Mouse (Mus musculus): ENCODE measurements around the gene Gm20388. TPM values are rescaled to one million over a fixed set of nuclear protein-coding genes. Genes with fewer than 3 reads are reported as not detected.

Gene Gm20388
- polyA plus RNA-seq, 1 experiment from 2014 or later: not detected

DNA sequence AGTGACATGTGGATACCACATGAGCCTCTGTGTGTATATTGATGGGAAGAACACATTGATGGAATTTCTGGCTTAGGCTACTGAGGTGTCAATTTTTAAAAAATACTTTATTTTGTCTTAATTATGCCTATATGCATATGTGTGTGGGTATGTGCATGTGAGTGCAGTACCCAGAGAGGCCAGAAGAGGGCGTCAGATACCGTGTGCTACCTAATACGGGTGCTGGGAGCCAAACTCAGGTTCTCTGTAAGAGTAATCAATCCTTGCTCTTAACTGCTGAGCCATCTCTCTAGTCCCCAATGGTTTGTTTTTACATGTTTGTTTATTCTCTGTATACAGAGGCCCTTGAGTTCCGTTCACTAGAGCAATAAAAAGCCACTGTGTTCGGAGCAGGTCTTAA, 337.0 kb downstream of the Gm20388 start:
- no peaks in the 10 kb centered on the region for H3K9me3 ChIP-seq (ENCODE audit: control insufficient read depth, low read length)
- no peak overlapping the region for H3K4me3 ChIP-seq (replicated peaks; ENCODE audit: low read length)
- WGBS: 90% methylated on average over 5 of the region's 5 CpGs
- no peaks in the 10 kb centered on the region for H3K27me3 ChIP-seq (ENCODE audit: control insufficient read depth, insufficient read depth, low read length)
- H3K9ac ChIP-seq: no peak overlapping the region
- no peak overlapping the region for H3K27ac ChIP-seq
- no peak for ATAC-seq (ENCODE audit: low FRiP score)
- DNase-seq (ENCODE audit: low spot score): no peak
- H3K36me3 ChIP-seq (replicated peaks; ENCODE audit: control insufficient read depth, insufficient read depth): no peaks in the 10 kb centered on the region
- H3K4me1 ChIP-seq (replicated peaks; ENCODE audit: control insufficient read depth, insufficient read depth, low read length): peaks cover 14% of the 10 kb centered on the region
- H3K4me2 ChIP-seq (replicated peaks): no peak overlapping the region

GRCm38 (mm10) chr8:120248031-120248430, 337.4 kb downstream of the Gm20388 start:
- 82% methylated on average over 7 of the region's 7 CpGs for WGBS
- ATAC-seq (ENCODE audit: low FRiP score): no peak
- Histone ChIP-seq H3K9ac (no peak overlapping the region), H3K27me3 (ENCODE audit: control insufficient read depth, insufficient read depth, low read length) (no peaks in the 10 kb centered on the region), H3K4me1 (replicated peaks; ENCODE audit: control insufficient read depth, insufficient read depth, low read length) (peaks cover 14% of the 10 kb centered on the region), H3K4me2 (replicated peaks) (no peak overlapping the region), H3K9me3 (ENCODE audit: control insufficient read depth, low read length) (no peaks in the 10 kb centered on the region), H3K27ac (no peak overlapping the region), H3K36me3 (replicated peaks; ENCODE audit: control insufficient read depth, insufficient read depth) (no peaks in the 10 kb centered on the region), H3K4me3 (replicated peaks; ENCODE audit: low read length) (no peak overlapping the region)
- no peak for DNase-seq (ENCODE audit: low spot score)

DNA sequence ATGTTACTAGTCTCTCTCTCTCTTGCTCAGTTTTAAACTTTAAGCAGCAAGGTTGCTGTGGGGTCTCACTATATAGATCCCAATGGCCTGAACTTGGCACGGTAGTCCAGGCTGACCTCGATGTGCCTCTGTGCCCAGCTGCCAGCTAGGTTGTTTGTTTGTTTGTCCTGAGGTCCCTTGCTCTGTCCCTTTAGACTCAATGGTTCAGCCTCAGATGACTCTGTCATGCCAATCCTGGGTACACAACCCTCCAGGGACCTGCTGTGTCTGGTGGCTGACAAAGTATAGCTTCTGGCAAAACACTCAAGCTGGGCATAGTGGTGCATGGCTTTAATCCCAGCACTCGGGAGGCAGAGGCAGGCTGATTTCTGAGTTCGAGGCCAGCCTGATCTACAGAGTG, 337.8 kb downstream of the Gm20388 start:
- DNase-seq (ENCODE audit: low spot score): no peak
- Histone ChIP-seq H3K27me3 (ENCODE audit: control insufficient read depth, insufficient read depth, low read length) (no peaks in the 10 kb centered on the region), H3K27ac (no peak overlapping the region), H3K36me3 (replicated peaks; ENCODE audit: control insufficient read depth, insufficient read depth) (no peaks in the 10 kb centered on the region), H3K4me1 (replicated peaks; ENCODE audit: control insufficient read depth, insufficient read depth, low read length) (peaks cover 14% of the 10 kb centered on the region), H3K9ac (no peak overlapping the region), H3K9me3 (ENCODE audit: control insufficient read depth, low read length) (no peaks in the 10 kb centered on the region), H3K4me3 (replicated peaks; ENCODE audit: low read length) (no peak overlapping the region), H3K4me2 (replicated peaks) (no peak overlapping the region)
- no peak for ATAC-seq (ENCODE audit: low FRiP score)
- WGBS: 92% methylated on average over 4 of the region's 4 CpGs

DNA sequence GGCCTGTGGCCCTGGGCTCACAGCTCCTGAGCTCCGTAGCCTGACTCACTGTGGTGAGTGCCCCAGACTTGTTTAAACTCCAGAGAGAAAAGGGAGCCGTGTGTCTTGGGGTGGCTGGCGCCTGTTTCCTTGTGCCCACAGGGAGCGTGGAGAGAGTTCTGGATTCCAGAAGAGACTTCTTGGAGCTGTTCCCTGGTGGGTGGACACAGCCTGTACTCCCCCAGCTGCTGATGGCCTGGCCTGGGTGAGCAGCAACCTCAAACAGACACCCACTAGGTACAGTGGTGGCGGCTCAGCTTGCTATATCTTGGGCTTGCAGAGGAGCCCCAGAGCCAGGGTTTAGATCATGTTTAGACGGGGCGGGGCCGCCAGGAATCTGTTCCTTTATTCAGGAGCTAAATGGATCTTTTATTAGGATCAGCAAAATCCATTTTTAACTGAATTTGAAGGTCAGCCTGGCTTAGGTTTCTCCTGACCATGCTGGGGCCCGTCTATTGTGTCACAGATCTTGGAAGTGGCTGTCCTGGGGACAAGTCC, 339.2 kb downstream of the Gm20388 start:
- 74% methylated on average over 9 of the region's 9 CpGs for WGBS
- ATAC-seq (ENCODE audit: low FRiP score) (no peak), DNase-seq (ENCODE audit: low spot score) (no peak)
- H3K4me2 ChIP-seq (replicated peaks): no peak overlapping the region
- H3K27ac ChIP-seq: no peak overlapping the region
- peaks cover 14% of the 10 kb centered on the region for H3K4me1 ChIP-seq (replicated peaks; ENCODE audit: control insufficient read depth, insufficient read depth, low read length)
- no peak overlapping the region for H3K9ac ChIP-seq
- no peaks in the 10 kb centered on the region for H3K36me3 ChIP-seq (replicated peaks; ENCODE audit: control insufficient read depth, insufficient read depth)
- no peaks in the 10 kb centered on the region for H3K9me3 ChIP-seq (ENCODE audit: control insufficient read depth, low read length)
- no peak overlapping the region for H3K4me3 ChIP-seq (replicated peaks; ENCODE audit: low read length)
- H3K27me3 ChIP-seq (ENCODE audit: control insufficient read depth, insufficient read depth, low read length): no peaks in the 10 kb centered on the region

DNA sequence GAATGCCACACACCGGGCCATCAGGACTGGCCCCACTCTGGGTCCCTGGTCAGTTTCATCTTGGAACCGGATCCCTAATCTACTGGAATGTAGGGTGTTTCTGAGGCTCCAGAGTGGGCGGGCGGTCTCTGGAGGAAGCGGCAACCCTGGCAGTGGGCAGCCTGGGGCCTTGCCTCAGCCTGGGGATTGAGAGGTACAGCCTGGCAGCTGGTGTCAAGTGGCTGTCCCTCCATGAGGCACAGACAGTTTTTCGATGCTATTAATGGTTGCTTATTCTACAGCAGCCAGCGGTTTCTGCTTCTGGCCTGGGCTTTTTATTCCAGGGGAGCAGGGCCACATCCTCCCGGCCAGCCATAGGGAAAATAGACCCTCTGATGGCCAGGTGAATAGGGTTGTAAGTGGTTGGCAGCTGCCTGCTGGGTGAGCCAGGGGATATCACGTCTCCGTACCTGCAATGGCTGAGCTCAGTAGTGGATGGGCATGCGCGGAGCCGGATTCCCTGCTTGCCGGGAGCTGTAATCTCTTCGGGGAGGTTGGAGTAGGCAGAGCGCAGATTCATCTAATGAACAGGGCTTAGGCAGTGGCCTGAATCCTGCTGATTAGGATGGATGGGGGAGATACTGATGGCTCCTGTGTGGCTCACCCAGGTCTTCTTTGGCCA, 340.2 kb downstream of the Gm20388 start:
- Histone ChIP-seq H3K27ac (peak overlapping the region; percentile 86), H3K36me3 (replicated peaks; ENCODE audit: control insufficient read depth, insufficient read depth) (no peaks in the 10 kb centered on the region), H3K9me3 (ENCODE audit: control insufficient read depth, low read length) (no peaks in the 10 kb centered on the region), H3K4me2 (replicated peaks) (no peak overlapping the region; the same call in 1 of the 2 replicates), H3K4me1 (replicated peaks; ENCODE audit: control insufficient read depth, insufficient read depth, low read length) (peaks cover 14% of the 10 kb centered on the region), H3K4me3 (replicated peaks; ENCODE audit: low read length) (no peak overlapping the region), H3K9ac (peak overlapping the region; percentile 46), H3K27me3 (ENCODE audit: control insufficient read depth, insufficient read depth, low read length) (no peaks in the 10 kb centered on the region)
- 50% methylated on average over 16 of the region's 16 CpGs for WGBS
- DNase-seq (ENCODE audit: low spot score): peak; percentile 56
- no peak; the same call in 1 of the 2 replicates for ATAC-seq (ENCODE audit: low FRiP score)

GRCm38 (mm10) chr8:120251411-120252035, 340.9 kb downstream of the Gm20388 start:
- Histone ChIP-seq H3K27ac (peak overlapping the region; percentile 86), H3K9ac (peak overlapping the region; percentile 46; the same call in 1 of the 2 replicates), H3K36me3 (replicated peaks; ENCODE audit: control insufficient read depth, insufficient read depth) (no peaks in the 10 kb centered on the region), H3K9me3 (ENCODE audit: control insufficient read depth, low read length) (no peaks in the 10 kb centered on the region), H3K4me2 (replicated peaks) (no peak overlapping the region; the same call in 1 of the 2 replicates), H3K27me3 (ENCODE audit: control insufficient read depth, insufficient read depth, low read length) (no peaks in the 10 kb centered on the region), H3K4me1 (replicated peaks; ENCODE audit: control insufficient read depth, insufficient read depth, low read length) (peaks cover 14% of the 10 kb centered on the region), H3K4me3 (replicated peaks; ENCODE audit: low read length) (no peak overlapping the region)
- DNase-seq (ENCODE audit: low spot score): no peak
- WGBS: 55% methylated on average over 9 of the region's 9 CpGs
- ATAC-seq (ENCODE audit: low FRiP score): no peak

- Histone ChIP-seq H3K4me1 (replicated peaks; ENCODE audit: control insufficient read depth, insufficient read depth, low read length) (peaks cover 14% of the 10 kb centered on the region), H3K4me2 (replicated peaks) (no peak overlapping the region), H3K4me3 (replicated peaks; ENCODE audit: low read length) (no peak overlapping the region), H3K27ac (no peak overlapping the region), H3K27me3 (ENCODE audit: control insufficient read depth, insufficient read depth, low read length) (no peaks in the 10 kb centered on the region), H3K9ac (no peak overlapping the region), H3K36me3 (replicated peaks; ENCODE audit: control insufficient read depth, insufficient read depth) (no peaks in the 10 kb centered on the region), H3K9me3 (ENCODE audit: control insufficient read depth, low read length) (no peaks in the 10 kb centered on the region)
- DNase-seq (ENCODE audit: low spot score) (no peak), ATAC-seq (ENCODE audit: low FRiP score) (no peak)
- WGBS: 84% methylated on average over 8 of the region's 8 CpGs
Observed at GRCm38 (mm10) chr8:120253626-120254025, 343.0 kb downstream of the Gm20388 start.

GRCm38 (mm10) chr8:120255406-120255987, 344.9 kb downstream of the Gm20388 start:
- Histone ChIP-seq H3K27me3 (ENCODE audit: control insufficient read depth, insufficient read depth, low read length) (no peaks in the 10 kb centered on the region), H3K27ac (no peak overlapping the region), H3K4me1 (replicated peaks; ENCODE audit: control insufficient read depth, insufficient read depth, low read length) (peaks cover 15% of the 10 kb centered on the region), H3K4me3 (replicated peaks; ENCODE audit: low read length) (no peak overlapping the region), H3K36me3 (replicated peaks; ENCODE audit: control insufficient read depth, insufficient read depth) (no peaks in the 10 kb centered on the region), H3K9me3 (ENCODE audit: control insufficient read depth, low read length) (no peaks in the 10 kb centered on the region), H3K9ac (no peak overlapping the region), H3K4me2 (replicated peaks) (no peak overlapping the region)
- DNase-seq (ENCODE audit: low spot score): no peak
- ATAC-seq (ENCODE audit: low FRiP score): no peak
- WGBS: 90% methylated on average over 6 of the region's 6 CpGs

DNA sequence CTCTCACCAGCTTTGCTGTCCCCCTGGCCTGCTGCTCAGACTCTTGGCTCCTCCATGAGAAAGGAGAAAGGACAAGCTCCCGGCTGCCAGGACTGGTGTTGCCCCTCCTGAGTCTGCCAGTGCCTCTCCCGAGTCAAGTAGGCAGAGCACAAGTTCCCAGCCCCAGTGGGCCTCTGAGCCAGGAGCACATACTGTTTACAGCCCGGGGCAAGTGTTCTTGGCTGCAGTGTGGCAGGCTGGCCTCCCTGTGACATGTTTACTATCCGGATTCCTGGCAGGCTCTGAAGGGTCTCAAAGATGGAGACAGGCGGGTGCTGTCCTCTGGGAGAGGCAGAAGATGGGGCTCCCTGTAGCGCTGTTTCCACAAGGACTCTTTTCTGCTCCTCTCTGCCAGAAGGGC, 346.3 kb downstream of the Gm20388 start:
- H3K27me3 ChIP-seq (ENCODE audit: control insufficient read depth, insufficient read depth, low read length): no peaks in the 10 kb centered on the region
- DNase-seq (ENCODE audit: low spot score) (no peak), ATAC-seq (ENCODE audit: low FRiP score) (peak; percentile 28; the same call in 1 of the 2 replicates)
- peaks cover 15% of the 10 kb centered on the region for H3K4me1 ChIP-seq (replicated peaks; ENCODE audit: control insufficient read depth, insufficient read depth, low read length)
- no peaks in the 10 kb centered on the region for H3K9me3 ChIP-seq (ENCODE audit: control insufficient read depth, low read length)
- no peaks in the 10 kb centered on the region for H3K36me3 ChIP-seq (replicated peaks; ENCODE audit: control insufficient read depth, insufficient read depth)
- H3K9ac ChIP-seq: peak overlapping the region; percentile 31; the same call in 1 of the 2 replicates
- no peak overlapping the region for H3K4me3 ChIP-seq (replicated peaks; ENCODE audit: low read length)
- H3K4me2 ChIP-seq (replicated peaks): no peak overlapping the region
- 49% methylated on average over 6 of the region's 6 CpGs for WGBS
- H3K27ac ChIP-seq: no peak overlapping the region; the same call in 1 of the 2 replicates
